Mouse (Mus musculus): ENCODE data around the gene Lin9.

DNA sequence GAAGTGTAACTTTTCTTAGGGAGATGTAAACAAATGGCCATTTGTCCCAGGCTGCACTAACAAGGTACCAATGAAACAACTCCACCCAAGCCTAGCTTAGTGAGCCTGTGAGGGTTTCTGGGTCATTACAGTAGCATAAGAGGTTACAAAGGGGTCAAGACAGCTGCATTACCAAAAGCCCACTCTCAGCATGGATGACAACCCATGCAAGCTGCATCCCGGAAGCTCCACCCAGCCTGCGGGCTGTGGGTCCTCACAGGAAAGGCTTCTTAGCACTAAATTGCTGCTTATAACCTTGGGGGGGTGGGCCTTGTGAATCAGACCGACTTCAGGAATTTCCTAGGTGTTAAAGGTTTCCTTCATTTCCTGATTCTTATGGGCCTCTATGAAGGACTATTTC lies 34.8 kb upstream of the Lin9 start:
- TF ChIP-seq CTCF (IDR thresholded peaks at IDR 0.05; ENCODE audit: extremely low read depth, insufficient read length, insufficient replicate concordance, low read depth, low read length) (no peak), POLR2A (IDR thresholded peaks at IDR 0.05; ENCODE audit: low read depth, low read length) (no peak)

Measured in small intestine, adult 2 months (tissue).